Mouse (Mus musculus): Measurements from ENCODE around the gene Gm20503.

DNA sequence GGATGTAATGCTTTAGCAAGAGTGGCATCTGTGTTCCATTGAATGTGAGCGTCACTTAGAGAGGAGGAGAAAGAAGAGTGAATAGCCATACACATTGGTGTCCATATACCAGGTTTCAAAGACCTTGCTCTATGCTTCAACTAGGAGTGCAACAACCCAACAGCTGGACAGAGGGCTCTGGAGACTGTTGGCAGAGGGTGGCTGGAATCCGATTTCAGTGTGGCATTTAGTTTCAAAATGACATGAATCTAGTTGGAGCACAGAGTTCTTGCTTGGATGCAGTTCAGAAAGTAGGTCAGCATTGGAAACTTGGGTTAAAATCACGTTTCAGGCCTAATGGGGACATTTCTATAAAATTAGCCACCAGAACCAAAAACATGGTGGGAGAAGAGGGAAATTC lies 12.2 kb downstream of the Gm20503 start:
- no peak for TF ChIP-seq POLR2A (IDR thresholded peaks at IDR 0.05; ENCODE audit: borderline replicate concordance, insufficient read depth, low read length)
- no peak for TF ChIP-seq CTCF (IDR thresholded peaks at IDR 0.05; ENCODE audit: borderline replicate concordance, insufficient read depth, low read depth, low read length)

Measured in cerebellum, adult 2 months (tissue).